Mouse (Mus musculus): ENCODE results near the gene Narfl.

The Narfl gene

GRCm38 (mm10) chr17:25831451-25832281, 58.1 kb downstream of the Narfl start:
- DNase-seq: no peak

GRCm38 (mm10) chr17:25832436-25833290, 59.1 kb downstream of the Narfl start:
- DNase-seq: peak; percentile 99
